In genomic region chr6:85972699-85973098, GRCm38 (mm10) we compare ENCODE assay signal across 32 mouse cellular contexts. TPM values are rescaled to one million over a fixed set of nuclear protein-coding genes. Genes with fewer than 3 reads are reported as not detected.
A peak's percentile ranks its signal among the peaks of the same experiment; 100 is the strongest.
DNase-seq lines count a peak whose midpoint lies in the region; ATAC-seq and TF ChIP-seq lines count a peak whose summit lies in the region.
"Had no signal": no experiment of that assay in that cellular context is flagged by ENCODE, and none has a peak within 500 bp of the region (broad histone marks: within the 10 kb centered on the region; RNA-seq: fewer than 3 reads in every experiment).

No protein-coding gene starts in this region.

- no peaks in the 10 kb centered on the region for H3K9me3 ChIP-seq in heart, embryonic 14.5 days (ENCODE audit: control insufficient read depth, low read length)
- no peaks in the 10 kb centered on the region for H3K9me3 ChIP-seq in stomach, embryonic 16.5 days (replicated peaks; ENCODE audit: control insufficient read depth, low read length)
- H3K9me3 ChIP-seq: forebrain, embryonic 12.5 days; liver, embryonic 13.5 days had no signal

- no peak overlapping the region for H3K4me3 ChIP-seq in heart, embryonic 14.5 days (ENCODE audit: control insufficient read depth in 1 of 2, insufficient read depth in 1 of 2, low read depth in 1 of 2, low read length in 2 of 2)
- no peak overlapping the region for H3K4me3 ChIP-seq in embryonic fibroblast, embryonic 13.5 days (ENCODE audit: insufficient read depth, low read length)
- H3K4me3 ChIP-seq in stomach, embryonic 16.5 days (replicated peaks; ENCODE audit: low read length) = no peak overlapping the region
- H3K4me3 ChIP-seq: erythroblast, embryonic 14.5 days; forebrain, embryonic 12.5 days; gastrocnemius, adult 2 months; liver, embryonic 13.5 days had no signal

- no peaks in the 10 kb centered on the region for H3K27me3 ChIP-seq in heart, embryonic 14.5 days (ENCODE audit: control insufficient read depth, insufficient read depth, low read length)
- no peaks in the 10 kb centered on the region for H3K27me3 ChIP-seq in stomach, embryonic 16.5 days (ENCODE audit: control insufficient read depth, insufficient read depth, low read length)
- H3K27me3 ChIP-seq: forebrain, embryonic 12.5 days; liver, embryonic 13.5 days had no signal

- H3K9ac ChIP-seq in heart, embryonic 14.5 days (ENCODE audit: low read length) = no peak overlapping the region; the same call in 1 of the 2 replicates
- no peak overlapping the region for H3K9ac ChIP-seq in stomach, embryonic 16.5 days (ENCODE audit: low read length)
- H3K9ac ChIP-seq: forebrain, embryonic 12.5 days; liver, embryonic 13.5 days had no signal

- TF ChIP-seq CTCF in embryonic fibroblast, embryonic 13.5 days (IDR thresholded peaks at IDR 0.05; ENCODE audit: borderline replicate concordance, insufficient read depth, low read length) = no peak

- WGBS in heart, embryonic 14.5 days = 45% methylated on average over 3 of the region's 3 CpGs
- 46% methylated on average over 3 of the region's 3 CpGs for WGBS in stomach, embryonic 16.5 days

- no peak for DNase-seq in heart, adult 9 months (ENCODE audit: low spot score in 2 of 2)
- DNase-seq in NIH3T3 (ENCODE audit: low read depth) = peak; percentile 34
- no peak for DNase-seq in kidney, postnatal 4 days
- no peak for DNase-seq in left cerebral cortex, adult 18-20 months (ENCODE audit: low spot score in 2 of 2)
- DNase-seq: adrenal gland, postnatal 10 days; cerebellum, adult 9-11 months; gastrocnemius, adult 2 months; heart, postnatal 10 days; kidney, adult 2 months; liver, embryonic 13.5 days; lung, adult 2 months; lung, postnatal 14 days; thymus, adult 2 months; thymus, postnatal 4 days had no signal

- no peak for ATAC-seq in heart, embryonic 14.5 days (ENCODE audit: insufficient number of reproducible peaks, insufficient read depth, low FRiP score, low read depth)
- peak; percentile 50; the same call in 1 of the 2 replicates for ATAC-seq in stomach, embryonic 16.5 days (ENCODE audit: insufficient read depth, low FRiP score)
- ATAC-seq: hindbrain, postnatal 0 days had no signal

- H3K4me1 ChIP-seq in heart, embryonic 14.5 days (ENCODE audit: control insufficient read depth in 2 of 2, insufficient read depth in 2 of 2, low read length in 2 of 2) = peaks cover 7 to 19% of the 10 kb centered on the region in 2 experiments; a peak in 3 of 4 replicates
- peaks cover 15% of the 10 kb centered on the region for H3K4me1 ChIP-seq in embryonic fibroblast, embryonic 13.5 days (ENCODE audit: control insufficient read depth, insufficient read depth, low read length)
- no peaks in the 10 kb centered on the region; the same call in 1 of the 2 replicates for H3K4me1 ChIP-seq in stomach, embryonic 16.5 days (ENCODE audit: control insufficient read depth, insufficient read depth, low read length)
- H3K4me1 ChIP-seq: forebrain, embryonic 12.5 days had no signal

- H3K36me3 ChIP-seq in heart, embryonic 14.5 days (ENCODE audit: control insufficient read depth, insufficient read depth, low read length) = no peaks in the 10 kb centered on the region
- no peaks in the 10 kb centered on the region for H3K36me3 ChIP-seq in stomach, embryonic 16.5 days (ENCODE audit: control insufficient read depth, insufficient read depth, low read length)
- H3K36me3 ChIP-seq: forebrain, embryonic 12.5 days; liver, embryonic 13.5 days had no signal

- H3K4me2 ChIP-seq in heart, embryonic 14.5 days (ENCODE audit: low read length) = no peak overlapping the region
- H3K4me2 ChIP-seq in stomach, embryonic 16.5 days (ENCODE audit: low read depth, low read length) = no peak overlapping the region
- H3K4me2 ChIP-seq: forebrain, embryonic 12.5 days; liver, embryonic 13.5 days; midbrain, embryonic 11.5 days had no signal

- TF ChIP-seq POLR2A in embryonic fibroblast, embryonic 13.5 days (IDR thresholded peaks at IDR 0.05; ENCODE audit: low read depth, low read length) = no peak

- H3K27ac ChIP-seq in heart, embryonic 14.5 days (replicated peaks in 1 of 2; ENCODE audit: control insufficient read depth in 1 of 2, insufficient read depth in 1 of 2, low read depth in 2 of 2, low read length in 2 of 2) = peak overlapping the region; percentile 28 to 40; a peak in 1 of 4 replicates
- peak overlapping the region; percentile 62 for H3K27ac ChIP-seq in embryonic fibroblast, embryonic 13.5 days (ENCODE audit: insufficient read depth, low read length)
- H3K27ac ChIP-seq in stomach, embryonic 16.5 days (ENCODE audit: low read length) = peak overlapping the region; percentile 84
- H3K27ac ChIP-seq: forebrain, embryonic 12.5 days; gastrocnemius, adult 2 months; hindbrain, postnatal 0 days; kidney, postnatal 0 days; liver, embryonic 13.5 days had no signal

RNA-seq across cellular contexts. Expression of gene Dusp11, which starts 11.2 kb away (rescaled TPM):
- polyA plus RNA-seq in heart, embryonic 14.5 days (2014; fragmentation: Nextera tagmentation; extraction: Ambion mirVana) = 49.8 TPM in 2 replicates
- 110 and 114 TPM in 2 replicates for polyA plus RNA-seq in embryonic fibroblast, embryonic 13.5 days (2011; ENCODE audit: insufficient read length, low read depth, missing spikeins)
- 48.3 and 50.1 TPM in 2 replicates for polyA plus RNA-seq in stomach, embryonic 16.5 days (2015; fragmentation: Nextera tagmentation; extraction: Ambion mirVana)
- total RNA-seq in left cerebral cortex, adult 18-20 months (2021) = 10 to 100 TPM; 66.0 to 70.4 TPM

RNA-seq across cellular contexts. Expression of gene Figla, which starts 43.3 kb away (rescaled TPM):
- not detected in 2 replicates for polyA plus RNA-seq in heart, embryonic 14.5 days (2014; fragmentation: Nextera tagmentation; extraction: Ambion mirVana)
- polyA plus RNA-seq in embryonic fibroblast, embryonic 13.5 days (2011; ENCODE audit: insufficient read length, low read depth, missing spikeins) = not detected in 2 replicates
- polyA plus RNA-seq in stomach, embryonic 16.5 days (2015; fragmentation: Nextera tagmentation; extraction: Ambion mirVana) = not detected in 2 replicates
- total RNA-seq in left cerebral cortex, adult 18-20 months (2021) = not detected
- total RNA-seq: adrenal gland, postnatal 10 days; common myeloid progenitor, adult 5-6 weeks; gastrocnemius, adult 2 months; heart, postnatal 10 days; hindbrain, postnatal 0 days; layer of hippocampus, postnatal 10 days; left cerebral cortex, adult 8-10 months; megakaryocyte progenitor cell, adult 5-6 weeks; midbrain, postnatal 0 days had no signal
- polyA plus RNA-seq: erythroblast, embryonic 14.5 days; forebrain, embryonic 12.5 days; gonadal fat pad, adult 2 months; hindbrain, embryonic 11.5 days; hindbrain, postnatal 0 days; kidney, adult 2 months; kidney, postnatal 0 days; limb, embryonic 11.5 days; liver, embryonic 13.5 days; lung, adult 2 months; midbrain, embryonic 11.5 days; midbrain, postnatal 0 days; neural tube, embryonic 14.5 days; stomach, embryonic 14.5 days; thymus, adult 2 months had no signal

RNA-seq across cellular contexts. Expression of gene Add2, which starts 55.8 kb away (rescaled TPM):
- 1.7 and 2.3 TPM in 2 replicates for polyA plus RNA-seq in heart, embryonic 14.5 days (2014; fragmentation: Nextera tagmentation; extraction: Ambion mirVana)
- polyA plus RNA-seq in embryonic fibroblast, embryonic 13.5 days (2011; ENCODE audit: insufficient read length, low read depth, missing spikeins) = 0.11 and 0.17 TPM in 2 replicates
- polyA plus RNA-seq in stomach, embryonic 16.5 days (2015; fragmentation: Nextera tagmentation; extraction: Ambion mirVana) = 7.5 and 8.6 TPM in 2 replicates
- total RNA-seq in left cerebral cortex, adult 18-20 months (2021) = 100 to 1,000 TPM; 199 to 218 TPM

RNA-seq across cellular contexts. Expression of gene Nat8f1, which starts 57.2 kb away (rescaled TPM):
- polyA plus RNA-seq in heart, embryonic 14.5 days (2014; fragmentation: Nextera tagmentation; extraction: Ambion mirVana) = 4.3 and 5.4 TPM in 2 replicates
- 1.5 TPM in 2 replicates for polyA plus RNA-seq in embryonic fibroblast, embryonic 13.5 days (2011; ENCODE audit: insufficient read length, low read depth, missing spikeins)
- polyA plus RNA-seq in stomach, embryonic 16.5 days (2015; fragmentation: Nextera tagmentation; extraction: Ambion mirVana) = 6.9 and 7.4 TPM in 2 replicates
- total RNA-seq in left cerebral cortex, adult 18-20 months (2021) = 10 to 100 TPM; 24.7 to 26.1 TPM
- polyA plus RNA-seq: erythroblast, embryonic 14.5 days had no signal

Comparison
In these comparisons a context has a peak if more than half of its experiments do, and no peak if none do; other contexts are left out.
1. H3K27ac ChIP-seq: peak in every context shown above with its lines; median percentile 84 in stomach, embryonic 16.5 days; 62 in embryonic fibroblast, embryonic 13.5 days; 34 in heart, embryonic 14.5 days.